Comparison of ENCODE assay signal across 14 mouse cellular contexts in the genomic region with DNA sequence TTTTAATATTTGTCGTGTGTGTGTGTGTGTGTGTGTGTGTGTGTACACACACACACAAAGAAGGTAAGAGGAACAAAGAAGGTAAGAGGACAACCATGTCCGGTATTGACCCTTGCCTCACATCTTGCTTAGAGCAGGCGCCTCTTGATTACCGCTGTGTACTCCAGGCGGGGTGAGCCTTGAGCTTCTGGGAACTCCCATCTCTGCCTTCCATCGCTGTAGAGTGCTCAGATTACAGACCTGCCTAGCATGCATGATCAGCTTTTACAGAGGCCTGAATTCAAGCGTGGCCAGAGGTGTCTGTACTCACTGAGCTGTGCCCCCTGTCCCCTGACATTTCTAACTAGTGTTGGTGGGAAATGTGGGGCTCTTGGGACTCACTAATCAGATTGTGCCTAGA. TPM values are rescaled to one million over a fixed set of nuclear protein-coding genes. Genes with fewer than 3 reads are reported as not detected.
DNase-seq lines count a peak whose midpoint lies in the region; ATAC-seq and TF ChIP-seq lines count a peak whose summit lies in the region.
"Had no signal": no experiment of that assay in that cellular context is flagged by ENCODE, and none has a peak within 500 bp of the region (broad histone marks: within the 10 kb centered on the region; RNA-seq: fewer than 3 reads in every experiment).

No protein-coding gene starts in this region.

- H3K36me3 ChIP-seq in lung, embryonic 15.5 days, result no peaks in the 10 kb centered on the region
- no peaks in the 10 kb centered on the region for H3K36me3 ChIP-seq in embryonic facial prominence, embryonic 10.5 days (replicated peaks)
- H3K36me3 ChIP-seq in limb, embryonic 15.5 days, result no peaks in the 10 kb centered on the region
- no peaks in the 10 kb centered on the region for H3K36me3 ChIP-seq in stomach, embryonic 15.5 days

- no peaks in the 10 kb centered on the region for H3K27me3 ChIP-seq in lung, embryonic 15.5 days
- no peaks in the 10 kb centered on the region for H3K27me3 ChIP-seq in embryonic facial prominence, embryonic 10.5 days (replicated peaks; ENCODE audit: low read depth, poor library complexity, severe bottlenecking)
- no peaks in the 10 kb centered on the region for H3K27me3 ChIP-seq in limb, embryonic 15.5 days
- no peaks in the 10 kb centered on the region for H3K27me3 ChIP-seq in stomach, embryonic 15.5 days (replicated peaks)
- no peaks in the 10 kb centered on the region for H3K27me3 ChIP-seq in cerebellum, adult 2 months (ENCODE audit: control insufficient read depth, insufficient read depth, low read length)

- H3K4me3 ChIP-seq in lung, embryonic 15.5 days, result no peak overlapping the region
- H3K4me3 ChIP-seq in embryonic facial prominence, embryonic 10.5 days, result no peak overlapping the region
- H3K4me3 ChIP-seq in limb, embryonic 15.5 days, result no peak overlapping the region
- H3K4me3 ChIP-seq in stomach, embryonic 15.5 days (replicated peaks), result no peak overlapping the region
- H3K4me3 ChIP-seq in cerebellum, adult 2 months (replicated peaks; ENCODE audit: insufficient read depth, low read depth, low read length), result no peak overlapping the region
- H3K4me3 ChIP-seq: erythroblast, embryonic 14.5 days had no signal

- no peak overlapping the region for H3K9ac ChIP-seq in lung, embryonic 15.5 days
- no peak overlapping the region for H3K9ac ChIP-seq in limb, embryonic 15.5 days
- no peak overlapping the region for H3K9ac ChIP-seq in stomach, embryonic 15.5 days

- DNase-seq in lung, postnatal 14 days, result no peak
- no peak for DNase-seq in embryonic facial prominence, embryonic 10.5 days (ENCODE audit: low spot score)
- DNase-seq in cerebellum, adult 2 months, result no peak
- DNase-seq in cerebellum, postnatal 25 days, result no peak
- DNase-seq: adrenal gland, postnatal 36 days; cerebellum, adult 9-10 months; gastrocnemius, postnatal 25 days; lung, adult 2 months; thymus, adult 18-20 months had no signal

- TF ChIP-seq POLR2A in cerebellum, adult 2 months (IDR thresholded peaks at IDR 0.05; ENCODE audit: borderline replicate concordance, insufficient read depth, low read length), result no peak

- WGBS in lung, embryonic 15.5 days, result 41% methylated on average over 7 of the region's 7 CpGs
- 66% methylated on average over 7 of the region's 7 CpGs for WGBS in embryonic facial prominence, embryonic 10.5 days
- 50% methylated on average over 7 of the region's 7 CpGs for WGBS in limb, embryonic 15.5 days
- 57% methylated on average over 7 of the region's 7 CpGs for WGBS in stomach, embryonic 15.5 days
- WGBS in cerebellum, adult 2 months, result 75% methylated on average over 7 of the region's 7 CpGs

- peaks cover 13% of the 10 kb centered on the region for H3K4me1 ChIP-seq in lung, embryonic 15.5 days
- peaks cover 18% of the 10 kb centered on the region for H3K4me1 ChIP-seq in embryonic facial prominence, embryonic 10.5 days
- peaks cover 18% of the 10 kb centered on the region for H3K4me1 ChIP-seq in limb, embryonic 15.5 days
- no peaks in the 10 kb centered on the region for H3K4me1 ChIP-seq in stomach, embryonic 15.5 days
- no peaks in the 10 kb centered on the region for H3K4me1 ChIP-seq in cerebellum, adult 2 months (ENCODE audit: control insufficient read depth, insufficient read depth, low read length)

- H3K4me2 ChIP-seq in lung, embryonic 15.5 days, result no peak overlapping the region
- no peak overlapping the region for H3K4me2 ChIP-seq in limb, embryonic 15.5 days
- H3K4me2 ChIP-seq in stomach, embryonic 15.5 days, result no peak overlapping the region

- 0 out of 2 replicates have a peak, but pooled peaks have one; percentile 20 for ATAC-seq in lung, embryonic 15.5 days (ENCODE audit: borderline replicate concordance, extremely low read depth, low FRiP score, low TSS enrichment)
- ATAC-seq in limb, embryonic 15.5 days (ENCODE audit: insufficient number of reproducible peaks, low FRiP score, low TSS enrichment, low read depth), result no peak
- peak; percentile 73 for ATAC-seq in stomach, embryonic 15.5 days (ENCODE audit: insufficient read depth, low FRiP score, low read depth)

- TF ChIP-seq CTCF in cerebellum, adult 2 months (IDR thresholded peaks at IDR 0.05; ENCODE audit: borderline replicate concordance, insufficient read depth, low read depth, low read length), result no peak

- no peaks in the 10 kb centered on the region for H3K9me3 ChIP-seq in lung, embryonic 15.5 days
- H3K9me3 ChIP-seq in embryonic facial prominence, embryonic 10.5 days, result no peaks in the 10 kb centered on the region
- no peaks in the 10 kb centered on the region for H3K9me3 ChIP-seq in limb, embryonic 15.5 days
- no peaks in the 10 kb centered on the region for H3K9me3 ChIP-seq in stomach, embryonic 15.5 days

- peak overlapping the region; percentile 86 for H3K27ac ChIP-seq in lung, embryonic 15.5 days
- peak overlapping the region; percentile 70 for H3K27ac ChIP-seq in embryonic facial prominence, embryonic 10.5 days (replicated peaks)
- peak overlapping the region; percentile 47 for H3K27ac ChIP-seq in limb, embryonic 15.5 days
- H3K27ac ChIP-seq in stomach, embryonic 15.5 days, result peak overlapping the region; percentile 81
- H3K27ac ChIP-seq in cerebellum, adult 2 months (ENCODE audit: insufficient read depth, low read length), result no peak overlapping the region

RNA-seq across cellular contexts. Expression of gene Ptma, which starts 45.1 kb away (rescaled TPM):
- 2,819 and 2,940 TPM in 2 replicates for polyA plus RNA-seq in lung, embryonic 15.5 days (2015; fragmentation: Nextera tagmentation; extraction: Ambion mirVana)
- polyA plus RNA-seq in embryonic facial prominence, embryonic 10.5 days (2016; fragmentation: Nextera tagmentation; extraction: Ambion mirVana), result 3,352 and 3,592 TPM in 2 replicates
- polyA plus RNA-seq in limb, embryonic 15.5 days (2015; fragmentation: Nextera tagmentation; extraction: Ambion mirVana), result 1,783 and 2,088 TPM in 2 replicates
- polyA plus RNA-seq in stomach, embryonic 15.5 days (2015; fragmentation: Nextera tagmentation; extraction: Ambion mirVana), result 2,449 and 2,521 TPM in 2 replicates
- polyA plus RNA-seq in cerebellum, adult 2 months (2012; rRNA removed), result 610 and 672 TPM in 2 replicates

RNA-seq across cellular contexts. Expression of gene Tex44, which starts 55.3 kb away (rescaled TPM):
- polyA plus RNA-seq in lung, embryonic 15.5 days (2015; fragmentation: Nextera tagmentation; extraction: Ambion mirVana), result not detected in 2 replicates
- polyA plus RNA-seq in embryonic facial prominence, embryonic 10.5 days (2016; fragmentation: Nextera tagmentation; extraction: Ambion mirVana), result not detected in 2 replicates
- polyA plus RNA-seq in limb, embryonic 15.5 days (2015; fragmentation: Nextera tagmentation; extraction: Ambion mirVana), result not detected in 2 replicates
- not detected in 2 replicates for polyA plus RNA-seq in stomach, embryonic 15.5 days (2015; fragmentation: Nextera tagmentation; extraction: Ambion mirVana)
- polyA plus RNA-seq in cerebellum, adult 2 months (2012; rRNA removed), result not detected in 2 replicates
- polyA plus RNA-seq: erythroblast, embryonic 14.5 days; large intestine, adult 2 months had no signal

RNA-seq across cellular contexts. Expression of gene Nmur1, which starts 55.4 kb away (rescaled TPM):
- polyA plus RNA-seq in lung, embryonic 15.5 days (2015; fragmentation: Nextera tagmentation; extraction: Ambion mirVana), result 0.17 TPM in 1 of 2 replicates, not detected in the other
- polyA plus RNA-seq in embryonic facial prominence, embryonic 10.5 days (2016; fragmentation: Nextera tagmentation; extraction: Ambion mirVana), result 0.24 TPM in 1 of 2 replicates, not detected in the other
- not detected in 2 replicates for polyA plus RNA-seq in limb, embryonic 15.5 days (2015; fragmentation: Nextera tagmentation; extraction: Ambion mirVana)
- polyA plus RNA-seq in stomach, embryonic 15.5 days (2015; fragmentation: Nextera tagmentation; extraction: Ambion mirVana), result not detected in 2 replicates
- 1.6 and 1.8 TPM in 2 replicates for polyA plus RNA-seq in cerebellum, adult 2 months (2012; rRNA removed)
- polyA plus RNA-seq: erythroblast, embryonic 14.5 days had no signal
